Mouse (Mus musculus): ENCODE measurements at regions not wholly inside any gene's neighbourhood (a gene's known extent, or its start where the extent isn't known, plus 50 kb on each side); places are given as distances from the start of the nearest gene placed in this dataset.

GRCm38 (mm10) chr8:15244770-15245485 lies 199.1 kb upstream of the BB014433 start:
- H3K27ac ChIP-seq (ENCODE audit: poor library complexity, severe bottlenecking) = no peak overlapping the region
- H3K9me3 ChIP-seq (replicated peaks) = no peaks in the 10 kb centered on the region
- no peaks in the 10 kb centered on the region for H3K4me1 ChIP-seq (replicated peaks)
- no peak for ATAC-seq (ENCODE audit: insufficient number of reproducible peaks, low FRiP score)
- 86% methylated on average over 12 of the region's 12 CpGs for WGBS
- H3K27me3 ChIP-seq (replicated peaks) = no peaks in the 10 kb centered on the region
- no peak overlapping the region for H3K4me2 ChIP-seq
- no peaks in the 10 kb centered on the region for H3K36me3 ChIP-seq
- no peak overlapping the region for H3K4me3 ChIP-seq
- no peak overlapping the region for H3K9ac ChIP-seq

- Histone ChIP-seq H3K4me1 (replicated peaks) (no peaks in the 10 kb centered on the region; the same call in none of the 2 replicates), H3K36me3 (no peaks in the 10 kb centered on the region), H3K9ac (no peak overlapping the region), H3K27ac (ENCODE audit: poor library complexity, severe bottlenecking) (no peak overlapping the region), H3K9me3 (replicated peaks) (no peaks in the 10 kb centered on the region), H3K27me3 (replicated peaks) (no peaks in the 10 kb centered on the region), H3K4me3 (no peak overlapping the region), H3K4me2 (no peak overlapping the region)
- 72% methylated on average over 3 of the region's 3 CpGs for WGBS
- no peak for ATAC-seq (ENCODE audit: insufficient number of reproducible peaks, low FRiP score)
These were observed 189.5 kb upstream of the BB014433 start for GRCm38 (mm10) chr8:15235410-15235809.

GRCm38 (mm10) chr8:15233241-15233640 lies 187.4 kb upstream of the BB014433 start:
- ATAC-seq (ENCODE audit: insufficient number of reproducible peaks, low FRiP score) = no peak
- 56% methylated on average over 8 of the region's 8 CpGs for WGBS
- Histone ChIP-seq H3K27ac (ENCODE audit: poor library complexity, severe bottlenecking) (no peak overlapping the region), H3K9ac (no peak overlapping the region), H3K4me2 (no peak overlapping the region), H3K27me3 (replicated peaks) (no peaks in the 10 kb centered on the region), H3K4me3 (no peak overlapping the region), H3K9me3 (replicated peaks) (no peaks in the 10 kb centered on the region), H3K36me3 (no peaks in the 10 kb centered on the region), H3K4me1 (replicated peaks) (no peaks in the 10 kb centered on the region; the same call in none of the 2 replicates)

GRCm38 (mm10) chr8:15230217-15230616 lies 184.3 kb upstream of the BB014433 start:
- 28% methylated on average over 2 of the region's 2 CpGs for WGBS
- Histone ChIP-seq H3K36me3 (no peaks in the 10 kb centered on the region), H3K9ac (no peak overlapping the region), H3K4me1 (replicated peaks) (no peaks in the 10 kb centered on the region; the same call in none of the 2 replicates), H3K4me2 (no peak overlapping the region), H3K4me3 (no peak overlapping the region), H3K27me3 (replicated peaks) (no peaks in the 10 kb centered on the region), H3K27ac (ENCODE audit: poor library complexity, severe bottlenecking) (no peak overlapping the region), H3K9me3 (replicated peaks) (no peaks in the 10 kb centered on the region)
- ATAC-seq (ENCODE audit: insufficient number of reproducible peaks, low FRiP score) = peak; percentile 39; the same call in 1 of the 2 replicates

- no peaks in the 10 kb centered on the region for H3K27me3 ChIP-seq (replicated peaks)
- H3K27ac ChIP-seq (ENCODE audit: poor library complexity, severe bottlenecking) = no peak overlapping the region
- no peak overlapping the region for H3K4me2 ChIP-seq
- H3K4me1 ChIP-seq (replicated peaks) = no peaks in the 10 kb centered on the region
- H3K36me3 ChIP-seq = no peaks in the 10 kb centered on the region
- H3K4me3 ChIP-seq = no peak overlapping the region
- no peak overlapping the region for H3K9ac ChIP-seq
- no peak for ATAC-seq (ENCODE audit: insufficient number of reproducible peaks, low FRiP score)
- 39% methylated on average over 13 of the region's 13 CpGs for WGBS
- peaks cover 8% of the 10 kb centered on the region for H3K9me3 ChIP-seq (replicated peaks)
These were observed 175.5 kb upstream of the BB014433 start for GRCm38 (mm10) chr8:15221211-15221912.

- 70% methylated on average over 6 of the region's 6 CpGs for WGBS
These were observed 164.1 kb upstream of the BB014433 start for GRCm38 (mm10) chr8:15209856-15210521.

GRCm38 (mm10) chr8:15201556-15201955 lies 155.7 kb upstream of the BB014433 start:
- H3K4me2 ChIP-seq = no peak overlapping the region
- WGBS = 79% methylated on average over 6 of the region's 6 CpGs
- no peak overlapping the region for H3K27ac ChIP-seq (ENCODE audit: poor library complexity, severe bottlenecking)
- H3K36me3 ChIP-seq = no peaks in the 10 kb centered on the region
- H3K9me3 ChIP-seq (replicated peaks) = no peaks in the 10 kb centered on the region
- no peak overlapping the region for H3K9ac ChIP-seq
- ATAC-seq (ENCODE audit: insufficient number of reproducible peaks, low FRiP score) = no peak
- 0 out of 2 replicates have a peak, but pooled peaks cover 3% of the 10 kb centered on the region for H3K27me3 ChIP-seq (replicated peaks)
- no peak overlapping the region for H3K4me3 ChIP-seq
- no peaks in the 10 kb centered on the region for H3K4me1 ChIP-seq (replicated peaks)

More at GRCm38 (mm10) chr8:15209856-15210521, 164.1 kb upstream of the BB014433 start:
- Histone ChIP-seq H3K9ac (no peak overlapping the region), H3K27ac (ENCODE audit: poor library complexity, severe bottlenecking) (no peak overlapping the region), H3K4me2 (no peak overlapping the region), H3K4me3 (no peak overlapping the region), H3K27me3 (replicated peaks) (no peaks in the 10 kb centered on the region), H3K36me3 (no peaks in the 10 kb centered on the region), H3K4me1 (replicated peaks) (no peaks in the 10 kb centered on the region), H3K9me3 (replicated peaks) (no peaks in the 10 kb centered on the region)
- ATAC-seq (ENCODE audit: insufficient number of reproducible peaks, low FRiP score) = no peak

- no peak for ATAC-seq (ENCODE audit: insufficient number of reproducible peaks, low FRiP score)
- 74% methylated on average over 3 of the region's 3 CpGs for WGBS
These were observed 144.8 kb upstream of the BB014433 start for GRCm38 (mm10) chr8:15190708-15191107.

GRCm38 (mm10) chr8:15189079-15189612 lies 143.3 kb upstream of the BB014433 start:
- Histone ChIP-seq H3K9me3 (replicated peaks) (no peaks in the 10 kb centered on the region), H3K4me1 (replicated peaks) (no peaks in the 10 kb centered on the region), H3K4me3 (no peak overlapping the region), H3K27me3 (replicated peaks) (no peaks in the 10 kb centered on the region), H3K36me3 (no peaks in the 10 kb centered on the region), H3K4me2 (no peak overlapping the region), H3K27ac (ENCODE audit: poor library complexity, severe bottlenecking) (no peak overlapping the region), H3K9ac (no peak overlapping the region)
- WGBS = 52% methylated on average over 10 of the region's 10 CpGs
- no peak for ATAC-seq (ENCODE audit: insufficient number of reproducible peaks, low FRiP score)

More at GRCm38 (mm10) chr8:15190708-15191107, 144.8 kb upstream of the BB014433 start:
- no peak overlapping the region for H3K4me2 ChIP-seq
- H3K27ac ChIP-seq (ENCODE audit: poor library complexity, severe bottlenecking) = no peak overlapping the region
- H3K4me1 ChIP-seq (replicated peaks) = no peaks in the 10 kb centered on the region
- H3K4me3 ChIP-seq = no peak overlapping the region
- no peaks in the 10 kb centered on the region for H3K27me3 ChIP-seq (replicated peaks)
- no peaks in the 10 kb centered on the region for H3K36me3 ChIP-seq
- no peaks in the 10 kb centered on the region for H3K9me3 ChIP-seq (replicated peaks)
- H3K9ac ChIP-seq = no peak overlapping the region
